ENCODE assay signal across 10 mouse cellular contexts in the genomic region with DNA sequence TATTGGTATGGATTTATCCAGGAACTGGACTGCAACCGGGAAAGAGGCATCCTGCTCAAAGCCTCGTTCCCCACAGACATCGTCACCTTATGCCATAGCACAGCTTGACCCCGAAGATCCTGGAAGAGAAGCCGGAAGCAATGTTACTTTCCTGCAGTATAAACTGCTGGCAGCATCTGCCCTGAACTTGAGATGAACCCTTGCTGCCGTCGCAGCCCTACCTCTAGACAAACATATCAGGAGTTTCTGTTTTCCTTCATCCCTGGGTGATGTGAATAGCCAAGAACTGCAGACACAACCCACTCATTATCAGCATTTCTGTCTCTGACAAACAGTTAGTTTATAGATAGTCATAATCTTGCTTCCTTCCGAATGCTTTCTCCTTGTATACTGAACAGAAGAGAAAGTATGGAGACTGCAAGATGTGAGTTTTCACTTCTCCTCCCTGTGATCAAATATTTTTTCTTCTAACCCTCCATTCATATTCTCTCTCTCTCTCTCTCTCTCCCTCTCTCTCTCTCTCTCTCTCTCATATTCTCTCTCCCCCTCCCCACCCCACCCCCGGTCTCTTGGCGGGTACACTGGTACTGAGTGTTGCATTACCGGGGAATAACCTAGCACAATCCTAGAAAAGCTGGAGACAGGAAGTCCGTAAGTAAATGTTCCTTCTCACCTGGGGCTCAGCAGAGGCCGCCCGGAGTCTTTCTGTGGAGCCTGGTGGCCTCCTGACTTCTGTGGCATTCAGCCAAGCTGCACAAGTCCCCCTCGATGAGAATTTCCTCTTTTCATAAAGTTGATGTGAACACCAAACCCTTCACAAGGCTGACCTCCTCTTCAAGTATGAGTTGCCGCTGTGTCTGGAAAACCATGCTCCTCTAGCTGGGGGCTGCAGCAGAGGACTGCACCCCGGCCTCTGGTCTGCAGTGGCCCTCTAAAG.
A peak's percentile ranks its signal among the peaks of the same experiment; 100 is the strongest.
DNase-seq lines count a peak whose midpoint lies in the region; ATAC-seq and TF ChIP-seq lines count a peak whose summit lies in the region.
"Had no signal": no experiment of that assay in that cellular context is flagged by ENCODE, and none has a peak within 500 bp of the region (broad histone marks: within the 10 kb centered on the region; RNA-seq: fewer than 3 reads in every experiment).

No protein-coding gene starts in this region.

- no peaks in the 10 kb centered on the region for H3K27me3 ChIP-seq in kidney, embryonic 14.5 days (ENCODE audit: control insufficient read depth, insufficient read depth, low read length)
- H3K27me3 ChIP-seq: hindbrain, embryonic 13.5 days; limb, embryonic 15.5 days; neural tube, embryonic 13.5 days had no signal

- TF ChIP-seq CTCF in embryonic fibroblast, embryonic 13.5 days (IDR thresholded peaks at IDR 0.05; ENCODE audit: borderline replicate concordance, insufficient read depth, low read length): no peak

- peak overlapping the region; percentile 28 for H3K4me2 ChIP-seq in kidney, embryonic 14.5 days (replicated peaks; ENCODE audit: low read depth, low read length)
- H3K4me2 ChIP-seq: hindbrain, embryonic 13.5 days; limb, embryonic 15.5 days; neural tube, embryonic 13.5 days had no signal

- DNase-seq in embryo, embryonic 10.5 days (ENCODE audit: low spot score): peak; percentile 37
- peak; percentile 19 for DNase-seq in lung, postnatal 14 days
- DNase-seq in right cerebral cortex, adult 18-20 months: no peak

- no peak overlapping the region for H3K4me3 ChIP-seq in embryonic fibroblast, embryonic 13.5 days (ENCODE audit: insufficient read depth, low read length)
- no peak overlapping the region for H3K4me3 ChIP-seq in kidney, embryonic 14.5 days (ENCODE audit: low read length)
- H3K4me3 ChIP-seq: hindbrain, embryonic 13.5 days; limb, embryonic 15.5 days; neural tube, embryonic 13.5 days had no signal

- H3K36me3 ChIP-seq in kidney, embryonic 14.5 days (ENCODE audit: control insufficient read depth, insufficient read depth, low read length): no peaks in the 10 kb centered on the region
- H3K36me3 ChIP-seq: hindbrain, embryonic 13.5 days; limb, embryonic 15.5 days; neural tube, embryonic 13.5 days had no signal

- 0 out of 2 replicates have a peak overlapping the region, but pooled peaks have one; percentile 65 for H3K27ac ChIP-seq in embryonic fibroblast, embryonic 13.5 days (ENCODE audit: insufficient read depth, low read length)
- H3K27ac ChIP-seq in kidney, embryonic 14.5 days (ENCODE audit: low read depth, low read length): peak overlapping the region; percentile 91
- H3K27ac ChIP-seq: hindbrain, embryonic 13.5 days; limb, embryonic 15.5 days; neural tube, embryonic 13.5 days had no signal

- H3K4me1 ChIP-seq in embryonic fibroblast, embryonic 13.5 days (ENCODE audit: control insufficient read depth, insufficient read depth, low read length): peaks cover 31% of the 10 kb centered on the region
- peaks cover 19% of the 10 kb centered on the region for H3K4me1 ChIP-seq in kidney, embryonic 14.5 days (ENCODE audit: control insufficient read depth, insufficient read depth, low read length)

- TF ChIP-seq POLR2A in embryonic fibroblast, embryonic 13.5 days (IDR thresholded peaks at IDR 0.05; ENCODE audit: low read depth, low read length): no peak

- no peaks in the 10 kb centered on the region for H3K9me3 ChIP-seq in kidney, embryonic 14.5 days (ENCODE audit: control insufficient read depth, low read length)
- H3K9me3 ChIP-seq: hindbrain, embryonic 13.5 days; limb, embryonic 15.5 days; neural tube, embryonic 13.5 days had no signal

- WGBS in kidney, embryonic 14.5 days: 26% methylated on average over 17 of the region's 17 CpGs

- peak; percentile 40 for ATAC-seq in kidney, embryonic 14.5 days (ENCODE audit: low FRiP score, low TSS enrichment)
- no peak for ATAC-seq in erythroblast, adult 5-6 weeks (replicated peaks; ENCODE audit: low FRiP score, poor library complexity, severe bottlenecking)
- no peak for ATAC-seq in monocyte, adult 5-6 weeks (replicated peaks; ENCODE audit: insufficient number of reproducible peaks, low FRiP score, low TSS enrichment, poor library complexity, severe bottlenecking)

- peak overlapping the region; percentile 29 for H3K9ac ChIP-seq in kidney, embryonic 14.5 days (ENCODE audit: low read depth, low read length)
- H3K9ac ChIP-seq: hindbrain, embryonic 13.5 days; limb, embryonic 15.5 days; neural tube, embryonic 13.5 days had no signal
